Mouse (Mus musculus): Measurements from ENCODE around the gene Hps3. TPM values are rescaled to one million over a fixed set of nuclear protein-coding genes. Genes with fewer than 3 reads are reported as not detected.

Hps3 gene
- polyA plus RNA-seq, 1 experiment from 2014 or later: 15.9 TPM

DNA sequence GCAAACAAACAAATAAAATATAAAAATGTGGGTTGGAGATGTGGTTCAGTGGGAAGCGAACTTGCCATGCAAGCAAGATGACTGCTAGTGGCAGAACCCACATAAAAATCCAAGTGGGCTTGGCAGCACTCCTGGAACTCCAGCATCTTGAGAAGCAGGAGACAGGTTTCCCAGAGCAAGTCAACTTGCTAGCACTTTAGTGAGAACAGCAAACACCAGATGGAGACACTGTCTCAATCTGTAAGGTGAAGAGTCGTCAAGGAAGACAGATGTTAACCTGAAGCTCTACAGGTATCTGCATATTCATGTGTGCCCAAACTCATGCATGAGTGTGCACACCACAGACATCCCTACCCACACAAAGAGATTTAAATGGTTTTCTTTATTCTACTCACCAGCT is 35.6 kb downstream of the Hps3 start:
- Histone ChIP-seq H3K4me2 (replicated peaks; ENCODE audit: low read depth, low read length) (no peak overlapping the region), H3K4me1 (replicated peaks; ENCODE audit: control insufficient read depth, insufficient read depth, low read length) (no peaks in the 10 kb centered on the region), H3K4me3 (ENCODE audit: low read depth, low read length) (no peak overlapping the region), H3K27me3 (ENCODE audit: control insufficient read depth, insufficient read depth, low read length) (no peaks in the 10 kb centered on the region), H3K9me3 (ENCODE audit: control insufficient read depth, low read length) (no peaks in the 10 kb centered on the region), H3K36me3 (ENCODE audit: control insufficient read depth, insufficient read depth, low read length) (no peaks in the 10 kb centered on the region), H3K27ac (ENCODE audit: low read depth, low read length) (no peak overlapping the region), H3K9ac (ENCODE audit: low read depth, low read length) (no peak overlapping the region)
- ATAC-seq (ENCODE audit: low FRiP score): no peak
- DNase-seq (ENCODE audit: low spot score): no peak
- 91% methylated on average over 2 of the region's 2 CpGs for WGBS

DNA sequence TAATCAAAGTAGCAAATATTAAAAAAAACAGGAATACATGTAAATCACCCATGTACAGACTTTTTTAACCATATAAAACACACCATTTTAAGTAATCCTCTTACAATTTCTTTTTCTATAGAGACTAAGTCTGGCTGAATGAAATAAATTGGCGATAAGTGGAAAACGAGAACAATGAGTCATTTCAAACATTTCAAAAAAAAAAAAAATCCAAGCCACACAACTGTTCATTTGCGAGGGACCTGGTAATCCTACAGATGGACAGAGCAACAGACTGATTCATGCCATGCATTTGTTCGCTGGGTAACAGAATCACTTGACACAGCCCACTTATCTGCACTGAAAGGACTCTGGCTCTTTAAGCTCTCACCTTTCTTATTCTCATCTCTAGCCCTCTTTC is 42.7 kb downstream of the Hps3 start:
- no peak overlapping the region for H3K27ac ChIP-seq (ENCODE audit: low read depth, low read length)
- H3K4me1 ChIP-seq (replicated peaks; ENCODE audit: control insufficient read depth, insufficient read depth, low read length): no peaks in the 10 kb centered on the region
- H3K9me3 ChIP-seq (ENCODE audit: control insufficient read depth, low read length): no peaks in the 10 kb centered on the region
- H3K36me3 ChIP-seq (ENCODE audit: control insufficient read depth, insufficient read depth, low read length): no peaks in the 10 kb centered on the region
- ATAC-seq (ENCODE audit: low FRiP score) (no peak), DNase-seq (ENCODE audit: low spot score) (no peak)
- WGBS: 84% methylated on average over 4 of the region's 4 CpGs
- no peak overlapping the region for H3K9ac ChIP-seq (ENCODE audit: low read depth, low read length)
- H3K4me2 ChIP-seq (replicated peaks; ENCODE audit: low read depth, low read length): no peak overlapping the region
- H3K4me3 ChIP-seq (ENCODE audit: low read depth, low read length): no peak overlapping the region
- H3K27me3 ChIP-seq (ENCODE audit: control insufficient read depth, insufficient read depth, low read length): no peaks in the 10 kb centered on the region

DNA sequence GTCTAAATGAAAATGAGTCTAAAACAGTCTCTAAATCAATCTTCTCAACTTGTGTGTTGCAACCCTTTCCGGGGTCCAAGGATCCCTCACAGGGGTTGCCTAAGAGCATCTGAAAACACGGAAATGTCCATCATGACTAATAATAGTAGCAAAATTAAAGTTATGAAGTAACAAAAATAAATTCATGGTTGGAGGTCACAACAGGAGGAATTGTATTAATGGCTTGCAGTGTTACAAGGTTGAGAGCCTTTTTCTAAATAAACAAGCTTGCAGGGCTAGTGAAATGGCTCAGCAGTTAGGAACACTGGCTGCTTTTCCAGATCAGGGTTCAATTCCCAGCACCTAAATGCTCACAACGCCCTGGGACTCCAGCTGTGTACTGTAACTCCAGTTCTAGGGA is 45.1 kb downstream of the Hps3 start:
- DNase-seq (ENCODE audit: low spot score) (no peak), ATAC-seq (ENCODE audit: low FRiP score) (no peak)
- Histone ChIP-seq H3K9ac (ENCODE audit: low read depth, low read length) (no peak overlapping the region), H3K4me1 (replicated peaks; ENCODE audit: control insufficient read depth, insufficient read depth, low read length) (no peaks in the 10 kb centered on the region), H3K4me3 (ENCODE audit: low read depth, low read length) (no peak overlapping the region), H3K9me3 (ENCODE audit: control insufficient read depth, low read length) (no peaks in the 10 kb centered on the region), H3K27me3 (ENCODE audit: control insufficient read depth, insufficient read depth, low read length) (no peaks in the 10 kb centered on the region), H3K36me3 (ENCODE audit: control insufficient read depth, insufficient read depth, low read length) (no peaks in the 10 kb centered on the region), H3K4me2 (replicated peaks; ENCODE audit: low read depth, low read length) (no peak overlapping the region), H3K27ac (ENCODE audit: low read depth, low read length) (no peak overlapping the region)
- WGBS: 81% methylated on average over 3 of the region's 3 CpGs

DNA sequence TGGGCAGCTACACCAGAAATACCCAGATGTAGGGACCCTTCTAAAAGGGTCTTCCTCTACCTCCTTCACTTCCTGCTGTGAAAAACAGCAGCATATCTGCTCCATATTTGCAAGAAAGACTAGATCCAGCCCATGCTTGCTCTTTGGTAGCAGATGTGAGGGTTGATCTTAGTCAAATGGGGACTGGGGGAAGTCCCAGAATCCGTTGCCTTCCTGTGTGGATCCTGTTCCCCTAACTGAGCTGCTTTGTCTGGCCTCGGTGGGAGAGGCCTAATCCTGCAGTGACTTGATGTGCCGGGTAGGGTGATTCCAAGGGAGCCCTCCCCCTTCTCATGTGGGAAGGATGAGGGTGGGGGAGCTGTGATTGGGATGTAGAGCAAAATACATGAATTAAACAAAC is 49.0 kb downstream of the Hps3 start:
- H3K4me3 ChIP-seq (ENCODE audit: low read depth, low read length): no peak overlapping the region
- ATAC-seq (ENCODE audit: low FRiP score) (no peak), DNase-seq (ENCODE audit: low spot score) (no peak)
- H3K4me1 ChIP-seq (replicated peaks; ENCODE audit: control insufficient read depth, insufficient read depth, low read length): no peaks in the 10 kb centered on the region
- H3K27ac ChIP-seq (ENCODE audit: low read depth, low read length): no peak overlapping the region
- no peak overlapping the region for H3K4me2 ChIP-seq (replicated peaks; ENCODE audit: low read depth, low read length)
- no peaks in the 10 kb centered on the region for H3K36me3 ChIP-seq (ENCODE audit: control insufficient read depth, insufficient read depth, low read length)
- H3K27me3 ChIP-seq (ENCODE audit: control insufficient read depth, insufficient read depth, low read length): no peaks in the 10 kb centered on the region
- 47% methylated on average over 3 of the region's 3 CpGs for WGBS
- no peaks in the 10 kb centered on the region for H3K9me3 ChIP-seq (ENCODE audit: control insufficient read depth, low read length)
- H3K9ac ChIP-seq (ENCODE audit: low read depth, low read length): no peak overlapping the region

DNA sequence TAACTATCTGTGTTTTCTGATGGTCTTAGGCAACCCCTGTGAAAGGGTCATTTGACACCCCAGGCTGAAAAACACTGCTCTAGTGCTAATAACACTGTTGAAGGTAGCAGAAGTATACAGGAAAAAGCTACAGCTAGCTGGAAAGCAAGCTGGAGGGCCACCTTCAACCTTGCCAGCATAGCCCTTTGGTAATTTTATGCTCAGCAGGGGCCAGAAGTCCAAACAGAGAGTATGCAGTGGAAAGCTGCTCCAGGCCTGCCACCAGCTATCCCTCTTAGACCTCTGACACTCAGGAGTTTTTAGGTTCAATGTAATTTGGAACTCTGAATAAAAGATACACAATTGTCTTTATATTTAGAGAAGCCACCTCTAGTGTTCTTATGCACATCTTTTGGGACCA is 52.3 kb downstream of the Hps3 start:
- Histone ChIP-seq H3K4me1 (replicated peaks; ENCODE audit: control insufficient read depth, insufficient read depth, low read length) (no peaks in the 10 kb centered on the region), H3K4me3 (ENCODE audit: low read depth, low read length) (no peak overlapping the region), H3K9ac (ENCODE audit: low read depth, low read length) (no peak overlapping the region), H3K27me3 (ENCODE audit: control insufficient read depth, insufficient read depth, low read length) (no peaks in the 10 kb centered on the region), H3K9me3 (ENCODE audit: control insufficient read depth, low read length) (no peaks in the 10 kb centered on the region), H3K27ac (ENCODE audit: low read depth, low read length) (no peak overlapping the region), H3K36me3 (ENCODE audit: control insufficient read depth, insufficient read depth, low read length) (no peaks in the 10 kb centered on the region), H3K4me2 (replicated peaks; ENCODE audit: low read depth, low read length) (no peak overlapping the region)
- DNase-seq (ENCODE audit: low spot score) (no peak), ATAC-seq (ENCODE audit: low FRiP score) (no peak)

DNA sequence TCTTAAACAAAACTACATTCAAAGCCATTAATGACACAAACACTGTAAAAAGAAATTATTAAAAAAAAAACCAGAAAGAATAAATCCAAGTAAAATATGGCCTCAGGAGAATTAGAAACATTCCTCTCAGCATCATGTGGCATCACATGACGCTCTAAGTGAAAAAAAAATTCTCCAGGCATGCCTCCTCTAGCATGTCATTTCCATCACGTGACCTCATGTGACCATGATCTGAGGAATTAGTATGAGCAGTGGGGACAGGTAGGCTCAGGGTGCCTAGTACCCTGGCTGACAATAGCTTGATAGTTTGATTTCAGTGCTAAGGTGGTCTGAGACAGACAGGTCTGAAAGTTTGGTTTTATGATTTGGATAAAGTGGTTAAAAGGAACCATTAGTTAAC is 54.0 kb downstream of the Hps3 start:
- Histone ChIP-seq H3K4me3 (ENCODE audit: low read depth, low read length) (no peak overlapping the region), H3K4me1 (replicated peaks; ENCODE audit: control insufficient read depth, insufficient read depth, low read length) (no peaks in the 10 kb centered on the region), H3K4me2 (replicated peaks; ENCODE audit: low read depth, low read length) (no peak overlapping the region), H3K9ac (ENCODE audit: low read depth, low read length) (no peak overlapping the region), H3K9me3 (ENCODE audit: control insufficient read depth, low read length) (no peaks in the 10 kb centered on the region), H3K36me3 (ENCODE audit: control insufficient read depth, insufficient read depth, low read length) (no peaks in the 10 kb centered on the region), H3K27me3 (ENCODE audit: control insufficient read depth, insufficient read depth, low read length) (no peaks in the 10 kb centered on the region), H3K27ac (ENCODE audit: low read depth, low read length) (no peak overlapping the region)
- DNase-seq (ENCODE audit: low spot score) (no peak), ATAC-seq (ENCODE audit: low FRiP score) (no peak)
- WGBS: 91% methylated on average over 2 of the region's 2 CpGs

DNA sequence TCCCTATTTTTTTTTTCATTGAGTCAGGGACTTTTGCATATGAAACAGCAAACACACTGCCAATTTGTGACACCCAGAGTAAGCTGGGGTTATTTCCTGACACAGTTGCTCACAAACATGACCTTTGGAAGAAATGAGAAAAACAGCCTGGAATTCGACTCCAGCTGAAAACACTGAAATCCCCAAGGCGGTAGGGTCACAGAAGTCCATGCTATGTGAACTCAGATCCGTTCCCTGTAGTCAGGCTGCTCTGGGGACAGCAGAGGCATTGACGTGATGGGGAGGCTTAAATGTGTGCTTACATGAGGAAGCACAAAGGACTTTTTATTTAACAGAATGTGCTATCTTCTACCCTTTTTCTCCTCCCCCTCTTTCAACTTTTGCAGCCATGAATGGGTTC is 56.6 kb downstream of the Hps3 start:
- WGBS: 44% methylated on average over 4 of the region's 4 CpGs
- no peak overlapping the region for H3K4me3 ChIP-seq (ENCODE audit: low read depth, low read length)
- no peak for ATAC-seq (ENCODE audit: low FRiP score)
- no peak overlapping the region for H3K9ac ChIP-seq (ENCODE audit: low read depth, low read length)
- no peaks in the 10 kb centered on the region for H3K36me3 ChIP-seq (ENCODE audit: control insufficient read depth, insufficient read depth, low read length)
- DNase-seq (ENCODE audit: low spot score): no peak
- H3K27me3 ChIP-seq (ENCODE audit: control insufficient read depth, insufficient read depth, low read length): no peaks in the 10 kb centered on the region
- H3K4me2 ChIP-seq (replicated peaks; ENCODE audit: low read depth, low read length): no peak overlapping the region
- H3K27ac ChIP-seq (ENCODE audit: low read depth, low read length): no peak overlapping the region
- no peaks in the 10 kb centered on the region for H3K4me1 ChIP-seq (replicated peaks; ENCODE audit: control insufficient read depth, insufficient read depth, low read length)
- H3K9me3 ChIP-seq (ENCODE audit: control insufficient read depth, low read length): no peaks in the 10 kb centered on the region

DNA sequence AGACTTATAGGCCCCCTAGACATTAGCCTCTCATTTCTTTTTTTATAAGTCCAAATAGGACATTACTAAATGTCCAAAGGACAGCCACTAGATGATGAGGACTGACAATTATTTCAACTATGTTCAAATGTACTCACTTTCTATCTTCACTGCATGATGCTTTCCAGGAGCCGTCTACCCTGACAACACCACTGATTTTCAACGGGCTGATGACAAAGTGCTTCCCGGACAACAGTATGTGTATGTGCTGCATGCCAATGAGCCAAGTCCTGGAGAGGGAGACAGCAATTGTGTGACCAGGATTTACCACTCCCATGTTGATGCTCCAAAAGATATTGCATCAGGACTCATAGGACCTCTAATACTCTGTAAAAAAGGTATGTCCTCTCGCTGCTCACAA is 69.0 kb downstream of the Hps3 start:
- DNase-seq (ENCODE audit: low spot score) (no peak), ATAC-seq (ENCODE audit: low FRiP score) (no peak)
- Histone ChIP-seq H3K4me2 (replicated peaks; ENCODE audit: low read depth, low read length) (no peak overlapping the region), H3K27me3 (ENCODE audit: control insufficient read depth, insufficient read depth, low read length) (no peaks in the 10 kb centered on the region), H3K9me3 (ENCODE audit: control insufficient read depth, low read length) (no peaks in the 10 kb centered on the region), H3K4me3 (ENCODE audit: low read depth, low read length) (no peak overlapping the region), H3K27ac (ENCODE audit: low read depth, low read length) (no peak overlapping the region), H3K4me1 (replicated peaks; ENCODE audit: control insufficient read depth, insufficient read depth, low read length) (no peaks in the 10 kb centered on the region), H3K9ac (ENCODE audit: low read depth, low read length) (no peak overlapping the region), H3K36me3 (ENCODE audit: control insufficient read depth, insufficient read depth, low read length) (no peaks in the 10 kb centered on the region)
- 55% methylated on average over 4 of the region's 4 CpGs for WGBS

DNA sequence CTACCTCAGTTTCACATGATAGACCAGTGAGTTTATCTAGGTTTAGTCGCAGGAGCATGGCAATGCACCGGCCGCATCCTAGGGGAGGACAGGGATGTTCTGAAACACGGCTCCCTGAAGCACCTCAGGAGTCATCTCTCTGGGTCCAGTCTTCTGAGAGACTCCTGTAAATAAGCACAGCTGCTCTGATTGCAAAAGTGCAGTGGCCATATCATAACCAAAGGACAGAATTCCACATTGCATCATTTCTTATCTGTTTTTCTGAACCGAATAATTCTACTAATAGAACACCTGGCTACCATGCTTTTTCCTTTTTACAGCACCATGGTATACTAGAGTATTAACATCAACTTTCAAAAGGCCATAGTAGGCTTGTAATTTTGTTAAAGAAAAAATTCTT is 69.9 kb downstream of the Hps3 start:
- H3K9me3 ChIP-seq (ENCODE audit: control insufficient read depth, low read length): no peaks in the 10 kb centered on the region
- H3K36me3 ChIP-seq (ENCODE audit: control insufficient read depth, insufficient read depth, low read length): no peaks in the 10 kb centered on the region
- no peak for DNase-seq (ENCODE audit: low spot score)
- 89% methylated on average over 5 of the region's 5 CpGs for WGBS
- no peak for ATAC-seq (ENCODE audit: low FRiP score)
- no peak overlapping the region for H3K27ac ChIP-seq (ENCODE audit: low read depth, low read length)
- H3K4me1 ChIP-seq (replicated peaks; ENCODE audit: control insufficient read depth, insufficient read depth, low read length): no peaks in the 10 kb centered on the region
- no peak overlapping the region for H3K9ac ChIP-seq (ENCODE audit: low read depth, low read length)
- H3K4me3 ChIP-seq (ENCODE audit: low read depth, low read length): no peak overlapping the region
- no peaks in the 10 kb centered on the region for H3K27me3 ChIP-seq (ENCODE audit: control insufficient read depth, insufficient read depth, low read length)
- no peak overlapping the region for H3K4me2 ChIP-seq (replicated peaks; ENCODE audit: low read depth, low read length)
